Mouse (Mus musculus) gastrocnemius, adult 2 months (tissue): Measurements from ENCODE around the gene Tbc1d16. TPM values are rescaled to one million over a fixed set of nuclear protein-coding genes. Genes with fewer than 3 reads are reported as not detected.
A peak's percentile ranks its signal among the peaks of the same experiment; 100 is the strongest.
"Not testable (repeated sequence)": the region's sequence is repeated elsewhere in the genome, so short reads cannot be mapped to it uniquely, and the experiment has no call there.

Experiments used
- DNase-seq: peaks from one replicate; pipeline ENCODE4 v3.0.0; 2022
- H3K27ac ChIP-seq: fragments of 200-600 bp; 2 replicates; pipeline ENCODE4 v1.8.1; 2022; ENCODE audit warnings: mild to moderate bottlenecking
- H3K4me3 ChIP-seq: fragments of 200-600 bp; 2 replicates; pipeline ENCODE4 v1.8.1; 2022; ENCODE audit warnings: mild to moderate bottlenecking, moderate library complexity
- CTCF ChIP-seq: fragments of 200-600 bp; IDR thresholded peaks from 2 replicates; pipeline ENCODE4 v1.8.1; 2022; ENCODE audit warnings: antibody characterized with exemption, mild to moderate bottlenecking, moderate library complexity
- intact Hi-C: fragments of 180-260 bp; cut with DNase I; formaldehyde crosslinking; loops from one replicate; pipeline ENCODE4 v1.15.1; 2025
- total RNA-seq, 2 experiments: library from RNA; stranded (reverse); gene quantifications; 2 replicates each; pipeline ENCODE4 v1.2.3; 2021

Tbc1d16 gene
- total RNA-seq, 2 experiments from 2014 or later: 30.7 to 36.6 TPM

DNA sequence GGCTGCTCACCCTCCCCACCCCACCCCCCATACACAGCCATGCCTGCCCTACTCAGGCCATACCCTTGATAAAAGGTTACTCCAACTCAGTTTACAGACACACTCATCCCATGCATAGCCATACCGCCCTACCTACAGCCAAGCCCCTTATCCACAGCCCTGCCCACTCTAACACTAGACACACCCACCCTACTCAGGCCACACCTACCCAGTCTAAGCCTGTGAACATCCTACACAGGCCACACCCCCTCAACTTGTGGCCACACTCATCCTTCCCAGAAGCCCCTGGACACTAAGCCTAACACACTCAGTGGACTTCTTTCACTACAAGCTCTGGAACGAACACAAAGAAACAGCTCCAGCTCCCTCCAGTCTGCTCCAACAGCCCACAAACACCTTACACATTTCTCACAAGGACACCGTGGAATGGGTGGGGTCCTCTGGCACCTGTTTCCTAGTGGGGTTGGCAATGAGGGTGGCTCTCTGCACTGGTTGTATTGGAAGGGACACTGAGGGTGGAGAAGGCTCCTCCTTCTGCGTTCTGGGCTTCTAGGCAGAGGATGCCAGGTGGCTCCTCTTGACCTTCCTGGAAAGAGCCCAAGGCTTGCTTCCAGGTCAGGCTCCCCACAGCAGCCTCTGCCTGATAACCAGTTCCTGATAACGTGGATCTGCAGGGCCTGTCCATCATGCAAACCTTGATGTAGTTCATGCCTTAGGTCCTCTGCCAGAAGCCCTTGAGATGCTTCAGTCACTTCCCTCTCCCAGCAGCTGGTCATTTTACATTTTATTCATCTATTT, 104.6 kb downstream of the Tbc1d16 start:
- peak; percentile 61 for DNase-seq
- H3K4me3 ChIP-seq: no peak overlapping the region
- H3K27ac ChIP-seq: peak overlapping the region; percentile 94
- intact Hi-C loops: loop anchor here (5.0 kb wide), 1 partner anchor 36 kb away; the partner anchor contains the start of gene Cbx4
- no peak for TF ChIP-seq CTCF

DNA sequence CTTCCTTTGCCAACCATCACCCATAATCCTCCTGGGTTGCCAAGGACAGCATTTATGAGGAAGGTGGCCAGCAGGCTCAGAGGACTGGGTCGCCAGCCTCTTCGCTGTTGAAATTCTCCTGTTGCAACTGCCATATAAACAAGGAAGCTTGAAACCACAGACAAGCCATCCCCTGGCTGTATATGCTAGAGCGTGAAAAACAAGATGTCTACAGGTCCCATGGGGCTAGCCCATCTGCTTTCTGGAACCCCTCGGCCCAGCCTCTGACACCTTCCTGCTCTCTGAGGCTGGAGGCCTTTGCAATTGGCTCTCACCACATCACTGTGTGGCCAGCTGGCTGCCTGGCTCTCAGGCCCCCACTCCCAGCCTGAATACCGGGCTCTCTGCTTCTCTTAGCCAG, 105.9 kb downstream of the Tbc1d16 start:
- Histone ChIP-seq H3K27ac (no peak overlapping the region), H3K4me3 (no peak overlapping the region)
- TF ChIP-seq CTCF: no peak
- no peak for DNase-seq
- intact Hi-C loops: loop anchor here (5.0 kb wide), 1 partner anchor 35 kb away; the partner anchor contains the start of gene Cbx4

DNA sequence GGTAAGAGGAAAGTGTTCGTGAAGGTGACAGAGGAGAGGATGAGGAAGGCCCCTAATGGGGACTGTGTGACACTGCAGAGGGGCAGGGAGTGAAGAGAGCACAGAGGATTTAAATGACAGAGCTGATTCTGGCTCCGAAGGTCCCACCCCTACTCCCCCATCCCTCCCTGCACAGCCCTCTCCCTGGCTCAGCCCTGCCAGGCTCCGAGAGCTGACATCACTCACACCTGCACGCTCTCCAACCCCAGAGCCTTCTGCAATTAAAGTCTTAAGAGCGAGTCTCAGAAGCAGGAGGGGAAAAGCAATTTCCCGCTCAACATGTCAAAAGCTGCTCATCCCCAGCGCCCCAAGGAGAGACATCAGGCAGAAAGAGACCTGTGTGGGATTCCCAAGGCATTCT, 109.4 kb downstream of the Tbc1d16 start:
- no peak overlapping the region for H3K27ac ChIP-seq
- TF ChIP-seq CTCF: no peak
- intact Hi-C loops: no loop called here
- H3K4me3 ChIP-seq: no peak overlapping the region
- no peak for DNase-seq

DNA sequence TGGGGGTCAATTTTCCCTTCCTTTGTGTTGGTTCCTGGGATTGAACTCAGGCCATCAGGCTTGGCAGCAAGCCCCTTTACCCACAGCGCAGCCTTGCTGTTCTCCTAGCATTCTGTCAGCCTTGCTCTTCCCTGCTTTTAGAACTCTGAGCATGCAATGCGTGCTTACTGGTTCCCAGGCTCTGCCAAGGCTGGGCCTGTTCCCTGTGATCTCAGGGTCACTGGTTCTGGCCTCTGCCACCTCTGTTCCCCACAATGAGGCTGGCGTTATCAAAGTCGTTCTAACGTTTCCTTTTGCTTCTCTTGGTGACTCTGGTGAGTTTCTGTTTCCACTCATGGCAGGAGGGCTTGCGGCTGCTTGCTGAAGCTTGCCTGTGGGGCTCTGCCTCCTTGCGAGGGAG, 110.4 kb downstream of the Tbc1d16 start:
- TF ChIP-seq CTCF: no peak
- no peak for DNase-seq
- peak overlapping the region; percentile 4; the same call in 1 of the 2 replicates for H3K27ac ChIP-seq
- intact Hi-C loops: no loop called here
- H3K4me3 ChIP-seq: no peak overlapping the region

DNA sequence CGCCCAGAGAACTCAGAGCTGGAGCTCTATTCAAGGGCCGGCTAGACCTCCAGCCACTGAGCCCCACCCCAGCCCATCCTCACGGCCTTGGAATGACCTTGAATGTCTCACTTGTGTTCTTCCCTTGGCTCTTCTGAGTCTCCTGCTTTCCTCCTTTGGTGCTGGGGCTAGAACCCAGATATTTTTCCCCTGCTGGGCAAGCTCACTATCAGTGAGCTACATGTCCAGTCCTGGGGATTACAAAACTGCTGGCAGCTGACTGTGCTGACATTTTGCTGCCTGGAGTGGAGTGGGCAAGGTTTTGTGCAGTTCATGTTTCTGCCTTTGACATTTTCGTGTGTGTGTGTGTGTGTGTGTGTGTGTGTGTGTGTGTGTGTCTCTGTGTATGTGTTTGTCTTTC, 111.3 kb downstream of the Tbc1d16 start:
- DNase-seq: peak; percentile 79
- peak overlapping the region; percentile 61 for H3K27ac ChIP-seq
- intact Hi-C loops: no loop called here
- H3K4me3 ChIP-seq: no peak overlapping the region
- no peak for TF ChIP-seq CTCF

DNA sequence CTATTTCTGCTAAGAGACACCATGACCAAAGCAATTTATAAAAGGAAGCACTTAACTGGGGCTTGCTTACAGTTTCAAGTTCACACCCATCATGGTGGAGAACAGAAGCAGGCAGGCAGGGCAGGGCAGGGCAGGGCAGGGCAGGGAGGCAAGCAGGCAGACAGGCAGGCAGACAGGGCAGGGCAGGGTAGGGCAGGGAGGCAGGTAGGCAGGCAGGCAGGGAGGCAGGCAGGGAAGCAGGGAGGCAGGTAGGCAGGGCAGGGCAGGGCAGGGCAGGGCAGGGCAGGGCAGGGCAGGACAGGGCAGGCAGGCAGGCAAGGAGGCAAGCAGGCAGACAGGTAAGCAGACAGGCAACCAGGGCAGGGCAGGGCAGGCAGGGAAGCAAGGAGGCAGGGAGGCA, 115.6 kb downstream of the Tbc1d16 start:
- DNase-seq: no peak
- intact Hi-C loops: no loop called here
- H3K4me3 ChIP-seq: no peak overlapping the region
- TF ChIP-seq CTCF: no peak
- no peak overlapping the region for H3K27ac ChIP-seq

DNA sequence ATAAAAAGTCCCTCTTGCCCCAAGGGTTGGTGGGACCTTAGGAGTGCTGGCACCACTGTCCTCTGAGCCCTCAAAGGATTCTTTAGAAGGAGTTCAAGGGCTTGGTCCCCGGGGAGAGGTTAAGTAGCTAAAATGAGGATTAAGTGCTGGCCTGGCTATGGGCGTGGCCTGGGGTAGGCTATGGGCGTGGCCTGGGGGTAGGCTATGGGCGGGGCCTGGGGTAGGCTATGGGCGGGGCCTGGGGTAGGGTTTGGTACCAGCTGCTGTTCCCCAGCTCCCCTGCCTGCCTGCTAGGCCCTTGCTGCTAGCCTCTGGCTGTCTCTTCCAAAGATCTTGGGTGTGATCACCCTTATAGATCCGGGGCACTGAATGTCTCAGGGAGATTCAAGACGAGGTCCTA, 117.0 kb downstream of the Tbc1d16 start:
- DNase-seq: no peak
- TF ChIP-seq CTCF: no peak
- H3K27ac ChIP-seq: no peak overlapping the region
- intact Hi-C loops: no loop called here
- no peak overlapping the region for H3K4me3 ChIP-seq

DNA sequence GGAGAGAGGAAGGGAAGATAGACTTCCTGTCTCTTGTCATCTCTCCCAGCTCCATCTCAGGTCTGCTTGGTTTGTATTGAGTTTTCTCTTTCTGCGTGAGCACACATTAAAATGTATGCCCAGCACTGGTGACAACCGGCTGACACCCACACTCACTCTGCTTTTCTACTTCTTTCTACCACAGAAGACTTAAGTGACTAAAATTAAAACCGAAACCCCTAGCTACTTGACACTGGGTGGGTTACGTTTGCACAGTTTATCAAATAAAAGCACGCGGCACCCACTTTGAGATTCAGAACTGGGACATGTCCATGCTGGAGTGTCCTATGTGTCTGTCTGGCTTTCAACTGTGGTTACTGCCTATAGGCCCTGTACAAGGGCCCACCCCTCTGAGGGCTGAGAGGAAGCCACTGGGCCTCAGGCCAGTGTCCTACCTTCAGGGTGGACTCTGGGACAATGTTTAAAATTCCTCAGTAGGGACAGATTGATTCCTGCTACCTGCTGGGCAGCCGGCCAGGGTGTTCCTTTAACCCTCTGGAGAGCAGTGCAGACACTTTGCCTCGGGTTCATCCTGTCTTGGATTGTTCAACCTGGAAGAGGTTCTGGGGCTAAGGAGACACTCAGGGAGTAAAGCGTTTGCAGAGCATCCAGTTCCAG, 118.8 kb downstream of the Tbc1d16 start:
- H3K4me3 ChIP-seq: no peak overlapping the region
- no peak overlapping the region for H3K27ac ChIP-seq
- intact Hi-C loops: no loop called here
- DNase-seq: no peak
- TF ChIP-seq CTCF: no peak

DNA sequence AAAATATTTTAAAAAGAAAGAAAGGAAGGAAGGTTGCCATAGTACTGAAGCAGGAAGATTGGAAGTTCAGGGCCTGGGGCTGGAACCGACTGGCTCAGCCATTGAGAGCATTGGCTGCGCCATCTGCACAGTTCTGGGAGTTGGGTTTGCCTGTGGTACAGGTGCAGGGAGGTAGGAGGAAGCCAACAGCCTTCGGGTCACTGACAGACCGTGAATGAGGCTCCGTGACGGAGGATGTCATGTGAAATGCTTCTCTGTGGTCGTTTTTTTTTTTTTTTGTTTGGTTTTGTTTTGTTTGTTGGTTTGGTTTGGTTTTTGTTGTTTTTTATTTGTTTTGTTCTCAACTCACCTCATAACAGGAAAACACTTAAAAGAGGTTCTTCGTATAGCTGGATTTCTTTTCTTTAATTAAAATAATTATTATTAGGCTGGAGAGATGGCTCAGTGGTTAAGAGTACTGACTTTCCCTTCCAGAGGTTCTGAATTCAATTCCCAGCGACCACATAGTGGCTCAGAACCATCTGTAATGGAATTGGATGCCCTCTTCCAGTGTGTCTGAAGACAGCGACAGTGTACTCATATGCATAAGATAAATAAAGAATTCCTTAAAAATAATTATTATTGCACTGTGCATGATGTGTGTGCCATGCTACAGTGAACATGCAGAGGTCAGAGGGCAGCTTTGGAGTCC, 119.6 kb downstream of the Tbc1d16 start:
- no peak overlapping the region for H3K4me3 ChIP-seq
- DNase-seq: no peak
- no peak for TF ChIP-seq CTCF
- intact Hi-C loops: no loop called here
- H3K27ac ChIP-seq: no peak overlapping the region

DNA sequence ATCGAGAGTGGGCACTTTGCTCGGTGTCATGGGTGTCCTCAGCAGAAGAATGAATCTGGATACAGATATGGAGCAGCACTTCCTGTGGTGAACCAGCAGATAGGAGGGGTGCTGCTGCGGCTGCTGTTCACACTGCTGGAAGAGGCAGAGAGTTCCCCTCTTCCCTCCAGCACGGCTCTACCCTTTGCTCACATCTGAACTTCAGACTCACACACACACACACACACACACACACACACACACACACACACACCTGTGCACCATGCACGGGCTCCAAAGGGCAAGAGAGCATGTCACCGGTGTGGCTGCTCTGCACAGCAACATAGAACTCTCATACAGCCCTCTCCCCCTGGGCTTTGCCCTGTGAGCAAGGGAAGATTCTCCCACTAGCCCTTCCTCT, 122.0 kb downstream of the Tbc1d16 start:
- no peak for DNase-seq
- H3K27ac ChIP-seq: no peak overlapping the region

DNA sequence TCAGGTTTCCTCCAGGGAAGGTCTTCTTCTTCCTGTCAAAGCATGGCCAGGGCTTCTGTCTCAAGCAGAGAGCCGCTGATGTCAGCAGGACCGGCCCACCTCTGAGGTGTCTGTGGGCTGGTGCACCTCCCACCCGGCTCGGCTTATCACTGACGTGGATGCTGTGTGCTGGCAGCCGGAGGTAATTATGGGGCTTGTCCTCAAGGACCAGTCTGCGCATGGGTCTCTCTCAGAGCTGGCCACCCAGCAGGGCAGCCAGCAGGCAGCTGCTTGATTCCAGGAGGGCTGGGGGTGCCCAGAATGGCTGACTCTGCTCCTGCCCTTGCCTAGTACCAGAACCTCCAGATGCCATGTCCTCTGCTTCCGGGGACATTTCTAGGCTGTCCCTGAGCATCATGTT, 122.6 kb downstream of the Tbc1d16 start:
- TF ChIP-seq CTCF: no peak
- no peak overlapping the region for H3K27ac ChIP-seq
- no peak for DNase-seq
- intact Hi-C loops: no loop called here
- no peak overlapping the region for H3K4me3 ChIP-seq

More for the DNA sequence above, 122.0 kb downstream of the Tbc1d16 start:
- no peak for TF ChIP-seq CTCF
- intact Hi-C loops: no loop called here
- H3K4me3 ChIP-seq: no peak overlapping the region

DNA sequence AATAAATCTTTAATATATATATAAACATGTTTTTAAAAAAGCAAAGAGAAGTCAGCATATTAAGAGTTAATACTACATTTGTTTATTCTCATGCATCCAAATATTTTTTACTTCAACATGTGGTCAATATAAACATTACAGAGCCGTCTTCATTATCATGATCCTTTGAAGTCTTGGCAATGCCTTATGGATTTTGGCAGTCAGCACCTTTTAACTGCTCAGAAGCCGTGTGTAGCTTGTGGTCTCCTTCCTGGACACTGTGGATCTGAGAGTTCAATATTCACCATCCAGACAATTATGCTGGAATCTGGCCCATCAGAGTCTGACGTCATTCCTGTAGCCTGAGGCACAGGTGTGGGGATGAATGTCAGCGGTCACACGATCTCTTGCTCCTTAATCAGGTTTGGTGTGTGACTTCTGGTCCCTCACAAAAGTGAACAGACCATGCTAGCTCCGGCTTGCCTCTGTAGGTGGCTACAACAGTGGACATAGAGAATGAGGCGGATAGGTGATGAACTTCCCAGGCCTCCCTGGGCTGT, 123.2 kb downstream of the Tbc1d16 start:
- intact Hi-C loops: no loop called here
- no peak for DNase-seq
- no peak overlapping the region for H3K27ac ChIP-seq
- no peak overlapping the region for H3K4me3 ChIP-seq
- no peak for TF ChIP-seq CTCF

DNA sequence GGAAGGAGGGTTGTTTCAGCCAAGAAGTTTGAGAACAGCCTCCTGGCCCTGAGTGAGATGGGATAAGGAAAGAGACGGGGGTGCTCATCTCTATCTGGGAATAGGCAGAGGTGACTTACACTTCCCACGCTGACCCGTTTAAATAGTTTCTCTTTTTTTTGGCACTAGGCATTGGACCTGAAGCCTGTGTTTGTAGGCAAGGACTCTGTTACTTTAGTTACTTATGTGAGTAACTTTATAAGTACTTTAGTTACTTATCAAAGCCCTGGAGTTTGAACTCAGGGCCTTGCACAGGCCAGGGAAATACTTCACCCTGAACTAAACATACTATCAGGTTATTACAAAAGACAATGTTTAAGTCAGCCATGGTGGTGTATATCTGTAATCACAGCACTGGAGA, 124.3 kb downstream of the Tbc1d16 start:
- Histone ChIP-seq H3K27ac (no peak overlapping the region), H3K4me3 (no peak overlapping the region)
- no peak for DNase-seq
- intact Hi-C loops: no loop called here
- TF ChIP-seq CTCF: no peak

DNA sequence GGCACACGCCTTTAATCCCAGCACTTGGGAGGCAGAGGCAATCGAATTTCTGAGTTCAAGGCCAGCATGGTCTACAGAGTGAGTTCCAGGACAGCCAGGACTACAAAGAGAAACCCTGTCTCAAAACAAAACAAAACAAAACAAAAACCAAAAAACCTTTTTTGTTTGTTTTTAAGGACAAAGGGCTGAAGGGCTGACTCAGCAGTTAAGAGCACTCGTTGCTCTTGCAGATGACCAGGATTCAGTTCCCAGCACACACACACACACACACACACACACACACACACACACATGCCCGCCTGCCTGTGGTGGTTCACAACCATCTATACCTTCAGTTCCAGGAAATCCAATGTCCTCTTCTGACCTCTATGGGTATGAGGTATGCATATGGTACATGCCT, 127.9 kb downstream of the Tbc1d16 start:
- DNase-seq, H3K27ac ChIP-seq, H3K4me3 ChIP-seq, intact Hi-C loops: not testable (repeated sequence)
